Mouse (Mus musculus) cerebellum, adult 2 months (tissue): ENCODE data around the gene Tnks2. TPM values are rescaled to one million over a fixed set of nuclear protein-coding genes. Genes with fewer than 3 reads are reported as not detected.
A peak's percentile ranks its signal among the peaks of the same experiment; 100 is the strongest.

Source experiments
- DNase-seq, 2 experiments: peaks; one replicate each; pipeline ENCODE4 v3.0.0; 2021
- H3K27ac ChIP-seq: fragments of 200-500 bp; 2 replicates; pipeline ENCODE4 v1.5.1; 2012; ENCODE audit warnings: low read length, control low read depth, inconsistent platforms; ENCODE audit not compliant: insufficient read depth
- H3K27me3 ChIP-seq: fragments of 200-500 bp; 2 replicates; pipeline ENCODE4 v1.6.1; 2012; ENCODE audit warnings: inconsistent platforms, mild to moderate bottlenecking, low read length, moderate library complexity; ENCODE audit not compliant: control insufficient read depth, insufficient read depth
- H3K4me1 ChIP-seq: fragments of 200-500 bp; 2 replicates; pipeline ENCODE4 v1.6.1; 2011; ENCODE audit warnings: low read length; ENCODE audit not compliant: control insufficient read depth, insufficient read depth
- H3K4me3 ChIP-seq: fragments of 200-500 bp; replicated peaks from 2 replicates; pipeline ENCODE3; 2011; ENCODE audit warnings: mild to moderate bottlenecking, low read depth, low read length, control low read depth; ENCODE audit not compliant: insufficient read depth
- CTCF ChIP-seq: fragments of 200-500 bp; IDR thresholded peaks from 2 replicates; pipeline ENCODE4 v1.5.1; 2011; ENCODE audit warnings: low read depth, mild to moderate bottlenecking, control low read depth, low read length, moderate library complexity, borderline replicate concordance; ENCODE audit not compliant: insufficient read depth
- POLR2A ChIP-seq: fragments of 200-500 bp; IDR thresholded peaks from 2 replicates; pipeline ENCODE4 v1.6.1; 2011; ENCODE audit warnings: low read length, control low read depth, borderline replicate concordance; ENCODE audit not compliant: insufficient read depth
- WGBS: fragments of 180-500 bp; shearing (Covaris S2); methylation state at CpG from one replicate; pipeline ENCODE4 v1.1.7; 2018; 5-methylcytosine and 5-hydroxymethylcytosine counted together
- polyA plus RNA-seq: library from polyadenylated mRNA; depleted of rRNA; stranded (reverse); fragments of >200 nt; gene quantifications from 2 replicates; pipeline ENCODE4 v1.2.3, GENCODE M21; 2012

Tnks2 gene
- polyA plus RNA-seq, 1 experiment, result 52.8 TPM

- Histone ChIP-seq H3K4me1 (no peaks in the 10 kb centered on the region), H3K27me3 (no peaks in the 10 kb centered on the region), H3K4me3 (no peak overlapping the region), H3K27ac (no peak overlapping the region)
- peak; percentile 26; the same call in 1 of the 2 replicates for TF ChIP-seq CTCF
- no peak for TF ChIP-seq POLR2A
- WGBS, result 54% methylated on average over 2 of the region's 2 CpGs
- no peak for DNase-seq
These were observed 52.3 kb downstream of the Tnks2 start for GRCm38 (mm10) chr19:36886316-36886715.

GRCm38 (mm10) chr19:36887706-36888105 is 53.7 kb downstream of the Tnks2 start:
- H3K4me3 ChIP-seq, result no peak overlapping the region
- WGBS, result 20% methylated on average over 3 of the region's 3 CpGs
- H3K27me3 ChIP-seq, result no peaks in the 10 kb centered on the region
- no peak for DNase-seq
- TF ChIP-seq CTCF (no peak), POLR2A (no peak)
- H3K4me1 ChIP-seq, result no peaks in the 10 kb centered on the region
- H3K27ac ChIP-seq, result no peak overlapping the region

- Histone ChIP-seq H3K27me3 (no peaks in the 10 kb centered on the region), H3K4me1 (no peaks in the 10 kb centered on the region), H3K4me3 (no peak overlapping the region), H3K27ac (no peak overlapping the region)
- WGBS, result 96% methylated on average over 3 of the region's 3 CpGs
- TF ChIP-seq CTCF (no peak), POLR2A (no peak)
- no peak for DNase-seq
These were observed 57.7 kb downstream of the Tnks2 start for GRCm38 (mm10) chr19:36891746-36892145.

GRCm38 (mm10) chr19:36896791-36897569 is 62.9 kb downstream of the Tnks2 start:
- TF ChIP-seq CTCF, result no peak
- no peak for TF ChIP-seq POLR2A
- H3K4me3 ChIP-seq, result no peak overlapping the region
- H3K4me1 ChIP-seq, result no peaks in the 10 kb centered on the region
- no peak overlapping the region for H3K27ac ChIP-seq
- no peaks in the 10 kb centered on the region for H3K27me3 ChIP-seq
- 22% methylated on average over 10 of the region's 10 CpGs for WGBS
- DNase-seq, result no peak

- H3K27ac ChIP-seq, result no peak overlapping the region
- peak; percentile 50; the same call in 1 of the 2 replicates for TF ChIP-seq CTCF
- no peak for TF ChIP-seq POLR2A
- peak in 1 of 2 experiments; percentile 21 for DNase-seq
These were observed 63.7 kb downstream of the Tnks2 start for GRCm38 (mm10) chr19:36897778-36898177.

GRCm38 (mm10) chr19:36903377-36903776 is 69.3 kb downstream of the Tnks2 start:
- WGBS, result 54% methylated on average over 7 of the region's 7 CpGs
- Histone ChIP-seq H3K4me1 (no peaks in the 10 kb centered on the region), H3K4me3 (no peak overlapping the region), H3K27me3 (no peaks in the 10 kb centered on the region), H3K27ac (no peak overlapping the region)
- DNase-seq, result no peak
- no peak for TF ChIP-seq POLR2A
- TF ChIP-seq CTCF, result no peak

More at GRCm38 (mm10) chr19:36897778-36898177, 63.7 kb downstream of the Tnks2 start:
- Histone ChIP-seq H3K4me3 (no peak overlapping the region), H3K27me3 (no peaks in the 10 kb centered on the region), H3K4me1 (no peaks in the 10 kb centered on the region)
- WGBS, result 34% methylated on average over 9 of the region's 9 CpGs

- Histone ChIP-seq H3K4me1 (no peaks in the 10 kb centered on the region), H3K27ac (no peak overlapping the region), H3K4me3 (peak overlapping the region; percentile 66), H3K27me3 (no peaks in the 10 kb centered on the region)
- TF ChIP-seq CTCF (no peak), POLR2A (no peak)
- WGBS, result 3% methylated on average over 41 of the region's 41 CpGs
- DNase-seq, result peak; percentile 36 to 59
These were observed 70.4 kb downstream of the Tnks2 start for GRCm38 (mm10) chr19:36904211-36905007.

- Histone ChIP-seq H3K27me3 (no peaks in the 10 kb centered on the region; the same call in 1 of the 2 replicates), H3K4me1 (no peaks in the 10 kb centered on the region), H3K4me3 (no peak overlapping the region), H3K27ac (no peak overlapping the region)
- TF ChIP-seq CTCF (no peak), POLR2A (no peak)
- DNase-seq, result no peak
- WGBS, result 81% methylated on average over 3 of the region's 3 CpGs
These were observed 75.1 kb downstream of the Tnks2 start for GRCm38 (mm10) chr19:36909150-36909549.
